Mouse (Mus musculus): ENCODE data around the gene Capn1. TPM values are rescaled to one million over a fixed set of nuclear protein-coding genes. Genes with fewer than 3 reads are reported as not detected.

Capn1 gene
- polyA plus RNA-seq, 1 experiment from 2014 or later: 5.8 TPM

DNA sequence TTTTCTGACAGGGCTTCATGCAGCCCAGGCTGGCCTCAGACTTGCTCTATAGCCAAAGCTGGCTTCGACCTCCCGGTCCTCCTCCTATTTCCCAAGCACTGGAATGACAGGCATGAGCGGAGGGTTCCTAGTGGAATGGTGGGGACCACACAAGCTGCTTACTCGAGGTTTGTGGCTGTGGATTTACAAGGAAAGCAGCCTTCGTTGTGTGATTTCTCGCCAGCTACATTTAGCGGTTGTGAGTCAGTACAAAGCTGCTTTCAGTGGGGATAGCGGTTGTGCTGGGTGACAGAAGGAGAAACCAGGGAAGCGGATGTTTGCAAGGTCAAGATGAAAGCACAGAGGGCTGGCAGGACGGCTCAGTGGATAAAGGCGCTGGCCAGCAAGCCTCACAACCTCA, 10.2 kb downstream of the Capn1 start:
- H3K9ac ChIP-seq: no peak overlapping the region
- no peaks in the 10 kb centered on the region for H3K27me3 ChIP-seq
- no peak overlapping the region for H3K4me2 ChIP-seq
- 66% methylated on average over 11 of the region's 11 CpGs for WGBS
- no peaks in the 10 kb centered on the region for H3K4me1 ChIP-seq (replicated peaks)
- no peak for ATAC-seq (ENCODE audit: low FRiP score, low read depth)
- no peak overlapping the region for H3K4me3 ChIP-seq
- no peaks in the 10 kb centered on the region for H3K36me3 ChIP-seq
- H3K9me3 ChIP-seq: no peaks in the 10 kb centered on the region
- no peak overlapping the region for H3K27ac ChIP-seq (replicated peaks)

- WGBS: 75% methylated on average over 5 of the region's 5 CpGs
- no peaks in the 10 kb centered on the region for H3K9me3 ChIP-seq
- no peaks in the 10 kb centered on the region for H3K27me3 ChIP-seq
- H3K4me2 ChIP-seq: no peak overlapping the region
- H3K4me1 ChIP-seq (replicated peaks): no peaks in the 10 kb centered on the region
- H3K27ac ChIP-seq (replicated peaks): no peak overlapping the region
- no peak overlapping the region for H3K4me3 ChIP-seq
- ATAC-seq (ENCODE audit: low FRiP score, low read depth): no peak
- H3K9ac ChIP-seq: no peak overlapping the region
- no peaks in the 10 kb centered on the region for H3K36me3 ChIP-seq
Observed at GRCm38 (mm10) chr19:5999969-6000368, 15.7 kb downstream of the Capn1 start.

DNA sequence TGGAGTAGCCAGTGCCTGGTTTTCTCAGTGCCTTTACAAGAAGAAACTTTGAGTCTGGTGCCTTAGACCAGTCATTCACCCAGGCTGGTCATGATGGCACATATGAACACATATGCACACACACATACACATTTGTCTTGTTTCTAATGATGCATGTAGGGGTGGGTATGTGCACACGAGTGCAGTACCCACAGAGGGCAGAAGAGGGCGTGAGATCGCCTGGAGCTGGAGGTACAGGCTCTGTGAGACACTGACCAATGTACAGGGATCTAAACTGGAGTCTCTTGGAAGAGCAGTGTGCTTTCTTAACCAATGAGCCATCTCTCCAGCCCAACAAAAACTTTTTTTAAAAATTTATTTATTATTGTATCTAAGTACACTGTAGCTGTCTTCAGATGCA, 17.5 kb downstream of the Capn1 start:
- 84% methylated on average over 3 of the region's 3 CpGs for WGBS
- no peaks in the 10 kb centered on the region for H3K4me1 ChIP-seq (replicated peaks)
- H3K36me3 ChIP-seq: no peaks in the 10 kb centered on the region
- no peaks in the 10 kb centered on the region for H3K27me3 ChIP-seq
- no peak overlapping the region for H3K9ac ChIP-seq
- no peak overlapping the region for H3K27ac ChIP-seq (replicated peaks)
- H3K9me3 ChIP-seq: no peaks in the 10 kb centered on the region
- ATAC-seq (ENCODE audit: low FRiP score, low read depth): no peak
- no peak overlapping the region for H3K4me3 ChIP-seq
- H3K4me2 ChIP-seq: no peak overlapping the region

DNA sequence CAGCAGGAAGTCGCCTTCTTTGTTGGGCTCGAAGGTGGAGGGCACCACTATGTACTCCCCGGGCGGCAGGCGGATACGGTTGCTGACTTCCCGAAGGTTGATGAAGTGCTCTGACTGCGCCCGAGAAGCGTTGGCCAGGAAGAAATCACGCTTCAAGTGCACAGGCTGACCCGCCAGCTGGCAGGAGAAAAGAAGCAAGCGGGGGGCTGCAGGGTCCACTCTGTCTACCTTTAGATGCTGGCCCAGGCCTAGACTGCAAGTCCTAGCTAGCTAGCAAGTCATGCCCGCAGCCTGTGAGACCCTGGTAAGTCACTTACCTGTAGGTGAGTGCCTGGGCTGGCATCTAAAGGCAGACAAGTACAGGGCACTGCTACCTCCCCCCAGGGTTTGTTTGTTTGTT, 21.0 kb downstream of the Capn1 start:
- Histone ChIP-seq H3K27ac (replicated peaks) (no peak overlapping the region), H3K9ac (no peak overlapping the region), H3K4me2 (no peak overlapping the region), H3K4me1 (replicated peaks) (no peaks in the 10 kb centered on the region), H3K36me3 (no peaks in the 10 kb centered on the region), H3K9me3 (no peaks in the 10 kb centered on the region), H3K27me3 (no peaks in the 10 kb centered on the region), H3K4me3 (no peak overlapping the region)
- no peak for ATAC-seq (ENCODE audit: low FRiP score, low read depth)
- 84% methylated on average over 14 of the region's 14 CpGs for WGBS

- no peak overlapping the region for H3K9ac ChIP-seq
- H3K4me3 ChIP-seq: no peak overlapping the region
- no peak overlapping the region for H3K4me2 ChIP-seq
- H3K36me3 ChIP-seq: no peaks in the 10 kb centered on the region
- no peaks in the 10 kb centered on the region for H3K27me3 ChIP-seq
- H3K9me3 ChIP-seq: no peaks in the 10 kb centered on the region
- H3K27ac ChIP-seq (replicated peaks): no peak overlapping the region
- WGBS: 93% methylated on average over 7 of the region's 7 CpGs
- peaks cover 8% of the 10 kb centered on the region for H3K4me1 ChIP-seq (replicated peaks)
- no peak for ATAC-seq (ENCODE audit: low FRiP score, low read depth)
Observed at GRCm38 (mm10) chr19:5992012-5992411, 23.7 kb downstream of the Capn1 start.

GRCm38 (mm10) chr19:5991467-5991866, 24.2 kb downstream of the Capn1 start:
- Histone ChIP-seq H3K9ac (no peak overlapping the region), H3K27ac (replicated peaks) (no peak overlapping the region), H3K4me3 (no peak overlapping the region), H3K36me3 (no peaks in the 10 kb centered on the region), H3K4me1 (replicated peaks) (peaks cover 8% of the 10 kb centered on the region), H3K9me3 (no peaks in the 10 kb centered on the region), H3K4me2 (no peak overlapping the region), H3K27me3 (no peaks in the 10 kb centered on the region)
- 85% methylated on average over 7 of the region's 7 CpGs for WGBS
- ATAC-seq (ENCODE audit: low FRiP score, low read depth): no peak

DNA sequence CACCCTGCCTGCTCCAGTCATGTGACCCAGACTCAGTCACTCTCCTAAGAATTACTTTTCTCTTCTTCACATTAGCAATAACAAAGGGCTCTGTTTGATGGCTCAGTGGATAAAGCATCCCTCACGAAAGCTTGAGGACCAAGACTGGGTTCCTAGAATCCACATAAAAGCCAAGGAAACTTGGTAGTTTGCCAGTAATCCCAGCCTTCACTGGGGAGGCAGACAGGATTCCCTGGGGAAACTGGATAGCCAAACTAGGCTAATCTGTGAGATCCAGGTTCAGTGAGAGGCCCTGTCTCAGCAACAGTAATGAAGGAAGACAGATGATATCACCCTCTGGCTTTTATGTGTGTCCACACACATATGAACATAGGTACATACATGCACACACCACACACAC, 24.8 kb downstream of the Capn1 start:
- Histone ChIP-seq H3K4me2 (no peak overlapping the region), H3K36me3 (no peaks in the 10 kb centered on the region), H3K4me1 (replicated peaks) (peaks cover 8% of the 10 kb centered on the region), H3K27ac (replicated peaks) (no peak overlapping the region), H3K4me3 (no peak overlapping the region), H3K9me3 (no peaks in the 10 kb centered on the region), H3K9ac (no peak overlapping the region), H3K27me3 (no peaks in the 10 kb centered on the region)
- WGBS: 46% methylated on average over 1 of the region's 1 CpGs
- ATAC-seq (ENCODE audit: low FRiP score, low read depth): no peak

GRCm38 (mm10) chr19:5990033-5990432, 25.7 kb downstream of the Capn1 start:
- H3K9me3 ChIP-seq: no peaks in the 10 kb centered on the region
- no peak overlapping the region for H3K4me3 ChIP-seq
- WGBS: 92% methylated on average over 12 of the region's 12 CpGs
- no peak overlapping the region for H3K4me2 ChIP-seq
- no peak for ATAC-seq (ENCODE audit: low FRiP score, low read depth)
- H3K36me3 ChIP-seq: no peaks in the 10 kb centered on the region
- no peak overlapping the region for H3K27ac ChIP-seq (replicated peaks)
- H3K9ac ChIP-seq: no peak overlapping the region
- H3K27me3 ChIP-seq: no peaks in the 10 kb centered on the region
- H3K4me1 ChIP-seq (replicated peaks): peaks cover 8% of the 10 kb centered on the region

DNA sequence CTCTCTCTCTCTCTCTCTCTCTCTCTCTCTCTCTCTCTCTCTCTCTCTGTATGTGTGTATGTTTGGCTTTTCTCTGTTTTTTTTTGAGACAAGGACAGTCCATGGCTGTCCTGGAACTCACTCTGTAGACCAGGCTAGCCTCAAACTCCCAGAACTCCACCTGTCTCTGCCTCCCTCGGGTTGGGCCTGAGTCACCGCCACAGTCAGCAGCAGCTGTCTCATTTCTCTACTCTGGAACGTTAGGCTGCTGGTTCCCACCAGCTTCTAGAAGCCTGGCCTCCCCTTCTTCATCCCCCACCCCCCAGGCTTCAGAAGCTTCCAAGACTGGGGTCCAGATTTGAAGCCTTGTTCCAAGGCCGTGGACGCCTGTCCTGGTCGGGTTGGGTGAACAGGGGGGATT, 26.1 kb downstream of the Capn1 start:
- WGBS: 78% methylated on average over 6 of the region's 6 CpGs
- ATAC-seq (ENCODE audit: low FRiP score, low read depth): no peak
- H3K27ac ChIP-seq (replicated peaks): no peak overlapping the region
- H3K4me3 ChIP-seq: no peak overlapping the region
- H3K27me3 ChIP-seq: no peaks in the 10 kb centered on the region
- H3K9me3 ChIP-seq: no peaks in the 10 kb centered on the region
- peaks cover 8% of the 10 kb centered on the region for H3K4me1 ChIP-seq (replicated peaks)
- H3K9ac ChIP-seq: no peak overlapping the region
- peak overlapping the region; percentile 49 for H3K4me2 ChIP-seq
- no peaks in the 10 kb centered on the region for H3K36me3 ChIP-seq

DNA sequence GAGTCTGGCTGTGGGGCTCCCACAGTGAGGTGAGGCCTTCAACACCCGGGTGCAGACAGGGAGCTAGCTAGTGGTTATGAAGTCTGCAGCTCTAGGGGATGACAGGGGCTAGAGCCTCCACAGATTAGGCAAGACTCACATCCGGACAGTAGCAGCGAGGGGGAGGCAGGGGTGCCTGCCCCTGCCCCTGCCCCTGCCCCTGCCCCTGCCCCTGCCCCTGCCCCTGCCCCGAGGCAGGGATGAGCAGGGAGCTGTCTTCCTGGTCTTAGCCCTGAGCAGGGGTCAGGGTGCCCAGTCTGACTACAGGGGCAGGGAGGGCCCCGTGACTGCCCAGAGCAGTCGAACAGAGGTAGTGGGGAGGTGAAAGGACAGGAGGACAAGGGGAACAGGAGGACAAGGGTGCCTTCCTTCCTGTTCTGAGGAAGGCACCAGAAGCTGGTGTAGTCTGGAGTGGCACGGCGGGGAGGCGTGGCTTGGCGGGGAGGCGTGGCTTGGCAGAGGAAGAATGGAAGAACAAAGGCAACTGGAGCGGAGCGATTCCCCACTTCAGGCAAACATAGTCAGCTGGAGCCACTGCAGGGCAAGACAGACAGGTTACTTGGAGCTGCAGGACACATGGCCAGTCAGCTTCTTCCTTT, 26.8 kb downstream of the Capn1 start:
- Histone ChIP-seq H3K27ac (replicated peaks) (peak overlapping the region; percentile 61; the same call in 1 of the 2 replicates), H3K9ac (peak overlapping the region; percentile 35; the same call in 1 of the 2 replicates), H3K4me3 (peak overlapping the region; percentile 10; the same call in 1 of the 2 replicates), H3K27me3 (no peaks in the 10 kb centered on the region), H3K4me1 (replicated peaks) (peaks cover 8% of the 10 kb centered on the region), H3K4me2 (peak overlapping the region; percentile 49), H3K9me3 (no peaks in the 10 kb centered on the region), H3K36me3 (no peaks in the 10 kb centered on the region)
- ATAC-seq (ENCODE audit: low FRiP score, low read depth): peak; percentile 77; the same call in 1 of the 2 replicates
- WGBS: 9% methylated on average over 13 of the region's 13 CpGs

- Histone ChIP-seq H3K4me1 (replicated peaks) (peaks cover 8% of the 10 kb centered on the region), H3K27me3 (no peaks in the 10 kb centered on the region), H3K4me2 (no peak overlapping the region), H3K4me3 (no peak overlapping the region), H3K36me3 (no peaks in the 10 kb centered on the region), H3K9me3 (no peaks in the 10 kb centered on the region), H3K27ac (replicated peaks) (no peak overlapping the region), H3K9ac (no peak overlapping the region)
- no peak for ATAC-seq (ENCODE audit: low FRiP score, low read depth)
- WGBS: 71% methylated on average over 5 of the region's 5 CpGs
Observed at GRCm38 (mm10) chr19:5988027-5988814, 27.5 kb downstream of the Capn1 start.

- H3K4me1 ChIP-seq (replicated peaks): peaks cover 8% of the 10 kb centered on the region
- H3K9ac ChIP-seq: no peak within 1 kb of the TSS
- 53% methylated on average over 4 of the region's 4 CpGs for WGBS
- no peaks in the 10 kb centered on the region for H3K36me3 ChIP-seq
- H3K4me2 ChIP-seq: no peak within 1 kb of the TSS
- no peaks in the 10 kb centered on the region for H3K9me3 ChIP-seq
- H3K4me3 ChIP-seq: no peak within 1 kb of the TSS
- ATAC-seq (ENCODE audit: low FRiP score, low read depth): no peak
- no peaks in the 10 kb centered on the region for H3K27me3 ChIP-seq
- no peak within 1 kb of the TSS for H3K27ac ChIP-seq (replicated peaks)
Observed at GRCm38 (mm10) chr19:5986043-5986442, 29.7 kb downstream of the Capn1 start, which contains the start of gene Slc22a20. Gene Slc22a20 (minus strand): TSS chr19:5986143.
